Mouse (Mus musculus) megakaryocyte, embryonic 14.5 days (primary cell): ENCODE measurements around the gene Heatr9.

Experiments used
- FLI1 ChIP-seq: IDR thresholded peaks from 2 replicates; pipeline ENCODE4 v1.6.1; 2012; ENCODE audit warnings: low read length, inconsistent platforms, mixed read lengths
- GATA1 ChIP-seq: IDR thresholded peaks from 3 replicates; pipeline ENCODE4 v1.6.1; 2012; ENCODE audit warnings: mixed read lengths, low read length, inconsistent platforms, borderline replicate concordance

DNA sequence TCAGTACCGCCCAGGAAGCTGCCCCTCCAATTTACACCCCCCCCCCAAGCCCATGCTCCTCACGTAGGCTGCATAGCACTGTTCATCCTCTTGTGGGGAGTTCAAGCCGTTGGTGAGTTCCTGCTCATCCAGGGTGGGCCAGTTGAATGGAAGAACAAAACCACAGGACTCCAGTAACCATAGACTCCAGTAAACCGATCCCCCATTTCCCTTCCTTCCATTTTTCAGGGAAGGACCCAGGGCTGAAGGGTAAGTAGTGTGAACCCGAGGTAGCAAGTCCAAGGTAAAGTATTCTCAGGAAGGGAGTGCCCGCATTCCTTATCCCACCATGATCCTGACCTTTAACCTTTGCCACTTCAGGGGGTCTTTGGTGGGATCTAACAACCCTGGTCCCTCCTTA lies 3.6 kb downstream of the Heatr9 start:
- TF ChIP-seq GATA1 (no peak), FLI1 (no peak)
